Mouse (Mus musculus) spleen, adult 18-20 months (tissue): ENCODE measurements around the gene Rnf227.

Experiments
- DNase-seq, 2 experiments: peaks; one replicate each; pipeline ENCODE4 v3.0.0; 2022; ENCODE audit warnings: mixed read lengths in 2 of 2

The Rnf227 gene

DNA sequence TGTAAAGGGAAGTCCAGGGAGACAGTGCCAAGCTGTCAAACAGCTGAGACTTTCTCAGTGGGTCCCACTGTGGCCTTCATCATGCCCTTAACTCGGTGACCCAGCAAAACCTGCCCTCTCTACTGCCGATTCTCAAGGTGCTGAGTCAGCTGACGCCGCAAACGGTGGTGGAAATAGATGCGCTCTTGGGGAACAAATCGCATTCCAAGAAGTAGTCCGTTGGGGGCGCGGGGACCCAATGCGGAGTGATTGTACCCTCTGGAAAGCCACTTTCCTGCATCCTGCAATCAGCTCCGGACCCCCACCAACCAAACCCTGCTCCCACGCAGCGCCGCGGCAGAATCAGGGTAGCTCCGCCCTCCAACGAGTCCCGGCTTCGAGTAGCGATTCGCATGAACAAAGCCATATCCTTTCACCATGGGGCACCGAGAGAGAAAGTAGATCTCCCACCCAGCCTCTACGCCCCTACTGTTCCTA is 8.3 kb upstream of the Rnf227 start:
- DNase-seq = peak; percentile 44 to 65

DNA sequence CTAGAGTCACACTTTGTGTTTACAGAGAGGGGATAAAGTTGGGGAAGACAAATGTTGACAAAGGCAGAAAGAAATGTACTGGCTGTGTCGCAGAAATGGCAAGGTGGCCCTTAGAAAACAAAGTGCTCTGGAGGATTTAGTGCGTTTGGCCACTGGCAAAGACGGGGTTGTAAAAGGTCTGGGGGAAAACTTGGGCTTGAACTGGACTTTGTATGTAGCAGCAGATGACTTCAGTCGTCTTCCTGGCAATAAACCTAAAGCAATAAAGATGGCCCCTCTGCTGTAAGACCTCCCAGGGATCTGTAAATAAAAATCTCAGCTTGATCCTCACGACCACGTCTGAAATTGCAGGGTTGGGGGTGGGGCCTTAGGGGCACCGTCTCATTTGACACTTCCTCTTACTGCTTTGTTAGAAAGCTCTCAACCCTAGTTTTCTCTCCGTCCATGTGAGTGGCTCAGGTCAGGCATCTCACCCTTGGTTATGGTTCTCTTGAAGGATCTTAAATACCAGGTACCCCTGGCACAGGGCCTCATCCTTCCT is 7.5 kb upstream of the Rnf227 start:
- DNase-seq = no peak

DNA sequence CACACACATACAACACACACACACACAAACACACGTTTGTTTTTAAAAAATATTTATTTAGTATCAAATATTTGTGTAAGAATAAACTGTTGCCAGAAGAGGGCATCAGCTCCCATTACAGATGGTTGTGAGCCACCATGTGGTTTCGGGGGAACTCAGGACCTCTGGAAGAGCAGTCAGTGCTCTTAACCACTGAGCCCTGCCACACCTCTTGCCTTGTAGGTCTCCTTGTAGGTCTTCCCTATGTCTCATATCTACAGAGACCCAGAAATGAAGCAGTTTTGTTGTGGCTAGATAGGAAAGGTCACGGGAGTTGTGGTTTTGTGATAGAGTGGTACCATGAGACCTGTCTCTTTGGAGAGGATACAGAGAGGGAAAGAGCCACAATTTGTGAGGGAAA is 6.3 kb upstream of the Rnf227 start:
- DNase-seq = no peak

DNA sequence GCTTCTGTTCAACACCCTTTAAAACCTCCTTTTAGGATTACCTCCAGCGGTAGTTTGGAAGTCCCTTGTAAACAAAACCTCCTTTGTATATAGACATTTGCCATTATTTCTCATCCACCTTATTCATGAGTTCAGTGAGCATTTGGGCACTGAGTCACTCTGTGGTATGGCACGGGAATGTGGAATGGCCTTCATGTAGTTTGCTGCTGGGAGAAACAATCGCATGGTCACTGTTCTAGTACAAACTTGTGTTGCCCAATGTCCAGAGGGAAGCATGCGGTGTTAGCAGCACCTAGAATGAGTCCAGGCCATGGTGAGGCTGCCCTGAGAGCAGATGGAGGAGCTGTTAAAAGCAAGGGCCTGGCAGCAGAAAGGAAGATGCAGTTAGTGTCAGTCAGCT is 5.5 kb upstream of the Rnf227 start:
- DNase-seq = no peak

DNA sequence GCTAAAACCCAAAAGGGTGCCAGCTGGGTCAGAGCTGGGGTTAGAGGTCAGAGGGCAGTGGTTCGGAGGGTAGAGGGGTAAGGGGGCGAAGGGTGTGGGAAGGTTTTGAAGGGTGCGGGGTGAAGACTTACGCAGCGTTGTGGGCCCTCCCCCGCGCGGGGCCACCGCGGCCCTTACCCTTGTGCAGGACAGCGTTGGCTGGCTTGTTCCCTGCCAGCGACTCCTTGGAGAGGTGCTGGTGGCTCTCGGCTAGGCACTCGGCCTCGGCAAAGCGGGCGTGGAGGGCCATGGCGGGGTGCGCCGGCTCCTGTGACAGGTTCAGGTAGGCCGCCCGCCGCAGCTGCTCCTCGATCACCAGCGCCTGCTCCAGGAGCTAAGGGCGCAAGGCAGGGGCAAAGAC is 6.2 kb downstream of the Rnf227 start:
- DNase-seq = no peak

DNA sequence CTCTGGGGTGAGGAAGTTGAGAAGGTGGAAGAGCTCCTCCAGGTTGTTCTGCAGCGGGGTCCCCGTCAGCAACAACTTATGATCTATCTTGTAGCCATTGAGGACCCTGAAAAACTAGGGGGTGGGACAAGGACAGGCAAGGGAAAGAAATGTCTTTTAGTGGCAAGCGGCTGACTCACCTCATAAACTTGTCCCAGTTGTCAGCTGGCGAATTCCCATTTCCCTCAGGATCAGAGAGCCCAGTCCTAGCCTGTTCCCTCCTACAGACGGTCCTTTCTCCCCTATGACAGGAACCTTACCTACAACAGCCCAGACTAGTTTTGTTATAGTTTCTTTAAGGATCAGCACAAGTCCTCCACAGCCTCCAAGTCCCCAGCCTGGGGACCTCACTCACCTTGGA is 16.3 kb downstream of the Rnf227 start:
- DNase-seq = no peak

DNA sequence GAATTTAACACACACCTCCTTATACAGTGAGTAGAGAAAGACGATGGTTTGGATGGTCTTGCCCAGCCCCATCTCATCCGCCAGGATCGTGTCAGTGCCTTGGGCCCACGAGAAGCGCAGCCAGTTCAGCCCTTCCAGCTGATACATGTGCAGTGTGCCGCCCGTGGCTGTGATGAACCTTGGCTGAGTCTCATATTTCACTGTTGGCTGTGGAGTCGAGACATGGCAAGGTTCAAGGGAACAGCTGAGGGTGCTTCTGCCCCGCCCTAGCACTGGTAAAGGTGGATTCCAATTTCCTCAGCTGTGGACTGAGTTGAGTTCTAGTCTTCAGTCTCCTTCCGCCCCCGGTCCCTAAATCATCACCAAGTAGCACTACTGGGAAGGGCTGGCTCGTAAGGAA is 17.4 kb downstream of the Rnf227 start:
- DNase-seq = no peak

DNA sequence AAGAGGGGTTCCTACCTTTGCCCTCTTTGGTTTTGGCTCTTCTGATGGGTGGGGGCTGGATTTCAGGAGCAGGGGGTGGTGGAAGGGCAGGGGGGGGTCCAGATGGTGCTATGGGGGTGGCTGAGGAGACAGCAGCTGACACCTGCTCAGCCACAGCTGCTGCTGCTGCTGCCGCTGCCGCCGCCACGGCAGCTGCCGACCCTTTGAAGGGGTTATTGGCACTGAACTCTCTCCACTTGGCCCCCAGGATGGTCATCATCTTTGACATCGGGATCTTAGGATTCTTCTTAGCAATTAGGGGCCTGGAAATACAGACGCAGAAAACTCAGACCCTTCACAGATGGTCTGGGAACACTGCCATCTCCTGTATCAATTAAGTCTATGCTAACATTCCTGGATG is 21.8 kb downstream of the Rnf227 start:
- DNase-seq = no peak

DNA sequence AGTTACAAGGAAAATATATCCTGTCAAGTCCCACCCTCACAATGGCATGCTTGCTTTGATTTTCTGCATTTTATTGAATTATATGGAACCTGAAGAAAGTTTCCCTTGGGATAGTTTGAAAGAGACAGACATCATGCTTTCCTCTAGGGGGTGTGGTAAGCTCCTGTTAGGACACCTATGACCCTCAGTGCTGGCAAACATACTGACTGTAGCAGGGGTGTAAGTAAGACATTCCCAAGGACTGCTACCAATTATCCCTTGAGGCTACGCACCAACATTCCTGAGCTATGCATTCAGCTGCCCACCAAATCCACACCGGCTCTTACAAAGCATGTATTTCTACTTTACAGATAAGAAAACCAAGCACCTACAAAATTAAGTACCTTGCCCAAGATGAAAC is 22.2 kb downstream of the Rnf227 start:
- no peak for DNase-seq

DNA sequence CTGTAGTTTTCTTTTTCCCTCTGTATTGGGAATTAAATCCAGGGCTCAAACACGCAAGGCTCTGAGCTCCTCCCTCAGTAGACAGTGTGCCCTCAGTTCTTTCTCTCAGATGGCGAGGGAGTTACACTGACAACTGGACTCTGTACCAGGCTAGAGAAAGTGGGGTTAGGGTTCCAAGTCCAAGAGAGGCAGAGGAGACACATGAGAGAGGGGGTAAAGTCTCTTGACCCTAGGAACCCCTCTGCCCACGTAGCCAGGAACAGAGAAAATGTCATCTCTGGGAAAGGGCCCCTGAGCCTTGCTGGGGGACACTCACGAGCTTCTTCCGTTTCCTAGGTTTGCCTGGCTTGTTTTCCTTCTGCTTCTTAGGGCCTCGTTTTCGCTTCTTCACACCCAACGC is 24.1 kb downstream of the Rnf227 start:
- DNase-seq = no peak

DNA sequence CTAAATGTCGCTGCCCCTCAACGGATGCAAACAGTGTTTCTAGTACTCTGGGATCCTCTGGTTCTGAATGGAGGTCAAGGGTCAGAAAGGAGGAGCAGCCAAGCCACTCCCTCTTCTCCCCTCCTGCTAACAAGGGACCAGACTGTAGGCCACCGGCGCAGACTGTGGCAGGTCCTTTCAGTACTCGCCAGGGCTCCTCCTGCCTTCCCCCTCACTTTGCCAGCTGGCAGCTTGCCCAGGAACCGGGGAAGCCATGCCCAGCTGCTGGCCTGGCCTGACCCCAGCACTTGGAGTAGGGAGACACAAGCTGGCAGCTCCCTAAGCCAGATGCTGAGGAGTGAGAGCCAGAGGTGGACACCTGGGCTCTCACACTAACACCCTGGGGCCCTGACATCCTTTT is 24.6 kb downstream of the Rnf227 start:
- DNase-seq = peak; percentile 44 to 53

DNA sequence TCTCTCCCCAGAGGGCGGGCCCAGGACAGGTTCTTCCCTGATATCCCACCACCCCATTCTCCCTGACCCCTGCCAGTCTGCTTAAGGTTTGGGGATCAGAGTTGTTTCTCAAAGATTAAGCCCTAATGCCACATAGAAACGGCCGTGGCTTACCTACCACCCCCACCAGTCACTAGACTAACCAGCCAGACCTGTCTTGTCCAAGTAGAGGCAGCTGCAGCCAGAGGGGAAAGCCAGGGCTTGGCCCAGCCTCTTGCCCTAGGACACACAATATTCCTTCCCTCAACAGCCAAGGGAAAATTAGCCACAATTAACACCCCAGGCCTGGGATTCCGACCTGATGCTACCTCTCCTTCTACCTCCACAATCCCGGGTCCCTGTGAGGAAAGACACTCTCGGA is 25.5 kb downstream of the Rnf227 start:
- no peak for DNase-seq

DNA sequence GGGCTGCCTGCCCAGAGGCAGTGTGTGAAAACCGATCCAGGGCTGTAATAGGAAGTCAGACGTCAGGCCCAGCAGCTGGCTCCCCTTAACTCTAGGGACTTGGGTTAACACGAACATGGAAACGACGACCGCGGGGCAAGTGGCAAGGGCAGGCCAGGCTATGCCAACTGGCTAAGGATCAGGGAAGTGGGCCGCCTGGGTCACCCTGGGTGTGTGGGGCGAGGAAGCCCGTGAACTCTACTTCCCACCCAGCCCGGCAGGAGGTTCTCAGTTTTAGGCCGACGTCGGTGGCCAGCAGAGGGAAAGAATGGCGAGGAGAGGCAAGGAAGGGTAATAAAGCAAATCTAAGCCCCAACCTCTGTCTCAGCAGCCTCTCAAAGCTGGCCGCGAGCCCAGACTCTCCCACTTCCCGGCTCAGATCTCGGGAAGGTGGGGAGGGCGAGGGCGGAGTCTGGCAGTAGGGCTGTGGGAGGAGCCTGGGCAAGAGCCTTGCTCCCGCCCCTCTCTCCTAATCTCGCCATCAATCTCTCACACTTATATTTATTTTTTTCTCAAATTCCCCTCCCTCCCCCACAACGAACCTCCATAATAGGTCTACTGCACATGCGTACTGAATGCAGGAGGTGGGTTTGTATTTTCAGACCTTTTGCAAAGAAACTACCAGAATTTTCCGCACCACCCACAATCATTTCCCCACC is 26.0 kb downstream of the Rnf227 start:
- peak; percentile 84 to 87 for DNase-seq

DNA sequence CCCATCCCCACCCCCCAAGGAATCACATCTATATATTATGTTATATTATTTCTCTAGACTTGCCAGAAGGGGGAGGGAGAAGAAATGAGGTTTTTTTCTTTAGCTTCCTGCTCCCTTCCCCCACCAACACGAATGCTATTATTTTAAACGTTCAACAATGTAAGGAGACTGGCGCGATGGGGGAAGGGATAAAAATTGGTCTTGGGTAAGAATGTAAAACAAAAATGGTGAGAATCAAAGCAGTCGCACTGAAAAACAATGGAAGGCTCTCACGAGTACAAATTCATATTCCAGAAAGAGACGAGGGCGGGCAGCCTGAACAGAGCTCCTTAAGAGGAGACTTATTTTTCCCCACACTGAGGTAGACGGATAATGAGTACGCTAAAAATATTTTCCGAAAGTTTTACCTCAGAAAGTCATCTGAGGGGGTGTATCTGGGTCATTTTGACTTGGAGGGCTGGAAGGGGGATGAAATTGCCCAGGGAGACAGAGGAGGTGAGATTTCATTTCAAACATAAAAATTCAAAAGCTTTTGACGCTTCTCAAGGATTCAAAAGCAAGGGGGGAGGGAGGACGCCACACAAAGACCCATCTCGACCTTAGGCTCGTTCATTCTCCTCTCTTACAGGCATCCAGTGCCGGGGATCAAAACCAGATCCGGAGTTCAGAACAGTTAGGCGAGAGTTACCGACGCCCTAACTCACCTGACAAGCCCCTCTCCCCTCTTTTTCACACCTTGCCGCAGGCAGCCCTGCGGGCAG is 26.8 kb downstream of the Rnf227 start:
- DNase-seq = peak in 1 of 2 experiments; percentile 46

DNA sequence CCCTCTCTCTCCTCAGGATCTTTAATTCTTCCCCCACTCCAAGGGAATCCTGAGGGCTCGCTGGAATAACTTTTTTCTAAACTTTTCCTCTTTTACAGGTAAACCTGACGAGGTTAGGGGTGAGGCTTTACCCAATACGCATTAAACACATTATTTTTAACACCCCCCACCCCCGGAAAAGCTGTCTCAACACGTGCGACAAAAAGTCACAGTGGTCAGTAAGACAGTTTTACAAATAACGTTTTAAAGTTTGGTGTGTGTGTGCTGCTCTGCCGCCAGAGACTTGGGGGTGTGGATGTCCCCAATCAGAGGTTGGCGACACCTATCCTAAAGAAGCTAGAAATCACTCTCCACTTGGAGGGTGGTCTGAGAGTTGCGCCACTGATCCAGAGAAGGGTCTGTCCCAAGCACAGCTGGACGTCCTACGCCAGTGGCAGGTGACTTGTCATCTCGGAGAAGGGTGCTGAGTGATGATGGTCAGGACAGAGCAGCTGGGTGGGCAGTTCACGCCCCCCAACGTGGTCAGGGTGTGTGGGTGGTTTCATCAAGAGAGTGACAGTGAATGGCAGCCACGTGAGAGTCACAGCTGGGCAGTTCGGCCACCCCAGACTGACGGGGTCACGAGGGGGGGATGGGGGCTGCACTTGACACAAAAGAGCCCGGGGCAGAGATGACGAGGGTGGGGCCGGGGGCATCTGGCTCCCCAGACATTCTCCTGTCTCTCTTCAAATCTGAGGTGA is 27.5 kb downstream of the Rnf227 start:
- peak; percentile 48 to 50 for DNase-seq

DNA sequence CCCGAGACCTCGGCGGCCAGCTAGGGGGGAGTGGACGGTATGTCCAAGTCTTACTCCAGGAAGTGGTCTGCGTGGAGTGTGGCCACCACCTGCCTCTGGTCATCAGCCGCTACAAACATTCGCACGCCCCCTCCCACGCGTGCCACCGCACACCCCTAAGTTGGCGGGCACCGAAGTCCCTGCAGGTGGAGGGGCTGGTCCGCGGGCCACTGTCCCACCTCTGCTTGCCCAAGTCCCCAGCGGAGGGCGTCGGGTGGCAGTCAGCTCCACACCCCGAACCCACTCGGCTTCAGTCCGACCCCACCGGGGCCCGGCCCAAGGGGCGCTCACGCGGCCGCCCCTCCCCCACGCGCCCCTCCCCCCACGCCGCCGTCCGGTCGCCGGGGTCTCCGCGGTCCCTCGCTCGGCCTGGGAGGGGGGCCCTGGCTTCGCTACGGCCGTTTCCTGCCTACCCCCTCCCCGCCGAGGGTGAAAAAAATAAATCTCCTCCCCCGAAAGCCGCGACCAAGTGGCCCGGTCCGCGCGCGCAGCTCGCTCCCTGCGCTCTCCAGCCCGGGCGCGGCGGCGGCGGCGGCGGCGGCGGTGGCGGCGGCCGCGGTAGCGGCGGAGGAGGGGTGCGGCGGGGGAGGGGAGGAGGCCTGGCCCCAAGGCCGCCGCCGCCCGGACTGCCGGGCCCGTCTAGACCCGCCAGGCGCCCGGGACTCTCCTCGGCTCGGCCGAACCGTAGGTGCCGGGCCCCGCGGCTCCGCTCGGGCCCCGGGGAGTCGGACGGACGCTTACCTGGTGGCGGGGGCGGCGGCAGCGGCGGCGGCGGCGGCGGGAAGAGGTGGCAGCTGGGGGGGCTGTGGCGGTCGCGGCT is 28.3 kb downstream of the Rnf227 start:
- peak; percentile 48 to 61 for DNase-seq

DNA sequence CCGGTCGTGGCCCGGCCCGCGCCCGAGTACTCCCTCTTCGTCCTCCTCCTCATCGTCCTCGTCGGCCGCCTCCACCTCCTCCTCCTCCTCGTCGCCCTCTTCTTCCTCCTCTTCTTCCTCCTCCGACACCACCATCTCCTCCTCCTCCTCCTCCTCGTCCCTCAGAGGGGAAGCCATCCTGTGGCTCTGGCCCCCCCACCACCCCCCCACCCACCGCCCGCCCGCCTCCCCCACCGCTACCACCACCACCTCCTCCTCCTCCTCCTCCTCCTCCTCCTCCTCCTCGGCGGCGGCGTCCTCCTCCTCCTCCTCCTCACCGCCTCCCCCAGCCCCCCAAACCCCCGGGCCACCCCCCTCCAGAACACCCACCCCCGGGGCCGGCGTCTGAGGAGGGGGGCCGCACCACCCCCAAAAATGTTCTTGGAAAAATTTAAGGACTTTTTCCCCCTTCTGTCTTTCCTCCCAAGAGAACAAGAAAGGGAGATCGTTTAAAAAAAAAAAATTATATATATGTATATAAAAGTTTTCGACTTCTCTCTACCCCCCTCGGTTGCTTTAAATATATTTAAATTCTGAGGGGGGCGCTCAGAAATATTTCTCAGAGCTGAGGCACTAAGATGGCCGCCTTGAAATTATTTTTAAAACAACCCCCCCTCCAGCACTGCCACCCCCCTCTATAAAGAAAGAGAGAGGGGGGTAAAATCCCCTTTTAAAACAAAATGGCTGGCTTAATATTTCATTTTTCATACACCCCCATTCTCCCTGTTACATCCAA is 29.1 kb downstream of the Rnf227 start, which contains the start of gene Chd3:
Gene Chd3 (minus strand): TSS at position 192 of the 775 bp plus-strand sequence.
- DNase-seq = no peak

DNA sequence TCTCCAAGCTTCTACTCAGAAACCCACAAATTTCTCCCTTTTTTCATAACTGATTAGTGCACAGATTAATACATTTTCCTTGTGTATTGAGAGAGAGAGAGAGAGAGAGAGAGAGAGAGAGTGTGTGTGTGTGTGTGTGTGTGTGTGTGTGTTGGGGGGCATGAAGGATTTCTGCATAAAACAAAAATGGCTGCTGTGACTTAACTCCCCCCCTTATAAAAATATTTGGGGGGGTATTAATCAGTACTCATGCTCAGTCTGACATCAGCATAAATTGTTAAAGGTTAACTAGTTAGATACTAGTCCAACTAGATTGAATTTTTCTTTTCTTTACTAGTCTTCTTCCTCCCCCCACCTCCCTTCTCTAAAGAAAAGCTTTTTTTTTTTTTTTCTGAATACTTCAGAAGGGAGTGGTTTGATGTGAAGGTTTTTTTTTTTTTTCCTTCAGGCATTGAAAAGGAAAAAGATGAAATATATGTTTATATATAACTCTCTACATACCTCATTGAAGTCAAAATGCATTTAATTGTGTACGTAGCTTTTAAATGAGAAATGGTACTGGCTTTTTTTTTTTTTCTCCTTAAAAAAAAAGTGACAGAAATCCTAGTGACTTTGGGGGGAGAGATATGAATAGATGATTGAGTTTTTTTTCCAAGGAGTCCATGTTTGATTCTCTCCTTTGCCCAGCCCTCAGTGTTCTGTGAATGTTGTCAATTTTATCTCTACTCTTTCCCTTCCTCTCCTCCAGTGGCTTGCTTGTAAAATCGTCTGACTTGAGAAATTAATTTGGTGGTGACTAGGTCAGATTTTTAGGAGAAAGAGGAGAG is 29.9 kb downstream of the Rnf227 start:
- no peak for DNase-seq

DNA sequence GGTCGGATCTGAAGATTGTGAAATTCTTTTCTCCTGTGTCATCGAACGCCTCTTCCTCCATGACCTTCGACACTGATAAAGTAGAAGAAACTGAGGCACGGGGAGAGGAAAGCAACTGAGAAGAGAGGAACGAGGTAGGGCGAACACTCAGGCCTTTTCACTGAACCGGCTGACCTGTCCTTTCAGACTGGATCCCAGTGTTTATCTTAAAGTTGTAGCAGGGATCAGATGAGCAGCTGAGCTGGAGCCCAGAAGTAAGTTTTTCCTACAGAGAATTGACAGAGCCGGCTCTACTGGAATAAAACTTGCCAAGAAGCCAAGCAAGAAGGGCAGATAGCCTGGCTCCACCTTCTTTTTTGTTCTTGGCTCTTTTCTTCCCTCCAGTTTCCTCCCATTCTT is 30.6 kb downstream of the Rnf227 start:
- no peak for DNase-seq

DNA sequence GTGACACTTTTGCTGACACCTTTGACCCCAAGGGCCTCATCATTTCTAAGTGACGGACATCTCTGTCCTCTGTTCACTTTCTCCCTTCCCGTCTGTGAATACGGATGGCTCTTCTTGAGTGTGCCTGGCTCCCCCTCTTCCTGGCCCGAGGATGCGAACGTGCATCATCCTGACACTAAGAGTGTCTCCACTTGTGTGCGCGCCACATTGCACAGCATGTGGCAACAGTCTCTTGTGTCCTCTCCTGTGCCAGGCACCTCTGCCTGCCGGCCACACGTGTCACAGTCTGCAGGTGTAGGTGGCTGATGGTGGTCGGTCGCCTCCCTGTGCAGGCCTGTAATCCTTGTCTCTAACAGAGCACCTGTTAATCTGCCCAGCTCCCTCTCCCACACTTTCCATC is 31.3 kb downstream of the Rnf227 start:
- no peak for DNase-seq
